Mouse (Mus musculus) hindlimb bud, embryonic 11.5 days (tissue): ENCODE data around the gene Chst11.

Experiments used
- DNase-seq: peaks from one replicate; pipeline ENCODE4 v3.0.0-alpha.2; 2012; ENCODE audit warnings: low read depth, low spot score; ENCODE audit errors: extremely low spot score

The Chst11 gene

DNA sequence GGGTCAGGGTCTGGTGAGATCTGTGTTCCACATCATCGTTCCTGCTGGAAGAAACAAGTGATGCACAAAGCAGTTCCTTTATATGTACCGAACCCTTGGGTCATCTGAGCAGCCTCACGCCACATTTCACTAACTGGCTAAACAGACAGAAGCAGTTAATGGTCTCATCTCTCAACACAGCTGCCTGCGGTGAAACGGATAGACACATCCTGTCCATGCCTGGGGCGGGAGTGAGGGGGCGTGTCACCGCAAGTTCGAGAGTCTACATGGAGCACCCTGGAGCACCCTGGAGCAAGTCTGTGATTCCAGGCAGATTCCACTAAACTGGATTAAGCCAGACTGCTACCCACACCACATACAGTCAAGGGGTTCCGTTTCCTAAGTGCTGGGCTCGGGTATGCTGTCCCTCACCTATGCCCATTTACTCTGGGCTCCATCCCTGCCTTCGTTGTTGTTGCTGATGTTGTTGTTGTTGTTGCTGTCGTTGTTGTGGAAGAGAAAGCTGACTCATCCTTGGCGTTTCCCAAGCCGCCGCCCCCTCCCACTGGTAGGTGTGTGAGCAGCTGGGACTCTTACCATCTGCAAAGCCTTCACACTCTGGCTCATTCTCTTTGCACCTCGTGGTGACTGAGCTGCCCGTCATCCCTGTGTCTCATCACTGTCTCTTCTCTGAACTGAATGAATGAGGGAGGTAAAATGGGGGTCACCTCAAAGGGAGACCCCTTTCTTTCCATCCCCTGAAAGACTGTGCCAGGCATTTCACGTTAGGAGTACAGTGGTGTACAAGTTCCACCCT lies 86.7 kb downstream of the Chst11 start:
- no peak for DNase-seq

DNA sequence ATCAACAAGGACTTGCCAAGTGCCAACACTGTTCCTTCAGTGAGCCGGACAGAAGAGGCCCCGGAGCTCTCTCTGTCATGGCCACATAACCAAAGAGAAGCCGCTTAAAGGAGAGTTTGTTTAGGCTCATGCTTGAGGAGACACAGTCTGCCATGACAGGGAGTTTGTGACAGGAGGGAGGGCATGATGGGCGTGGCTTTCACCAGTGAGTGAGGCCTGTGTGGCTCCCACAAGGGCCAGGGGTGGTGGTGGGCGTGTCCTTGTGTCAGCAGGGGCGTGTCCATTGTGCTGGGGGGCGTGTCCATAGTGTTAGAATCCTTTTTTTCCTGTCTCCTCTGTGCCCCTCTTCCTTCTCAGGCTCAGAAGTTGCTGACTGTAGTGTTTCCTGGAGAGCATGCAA lies 87.8 kb downstream of the Chst11 start:
- DNase-seq = no peak

DNA sequence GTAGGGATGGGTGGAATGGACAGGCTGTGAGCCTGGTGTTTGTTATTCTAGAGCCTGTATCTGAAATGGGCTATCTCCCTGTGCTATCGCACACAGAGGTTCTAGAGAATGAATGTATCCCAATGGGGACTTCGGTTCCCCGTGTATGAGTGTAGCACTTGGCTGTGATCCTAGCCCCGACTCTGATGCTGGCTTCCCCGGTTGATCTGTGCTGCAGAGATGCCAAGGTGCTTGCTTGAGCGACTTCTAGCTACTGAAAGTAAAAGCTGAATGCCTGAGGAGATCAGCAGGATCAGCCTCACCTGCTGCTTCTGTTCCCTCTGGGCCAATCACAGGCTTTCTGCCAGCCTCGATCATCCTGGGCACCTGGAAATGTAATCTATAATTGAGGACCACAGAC lies 91.5 kb downstream of the Chst11 start:
- DNase-seq = no peak

GRCm38 (mm10) chr10:83078723-83079122 lies 93.4 kb downstream of the Chst11 start:
- DNase-seq = no peak

GRCm38 (mm10) chr10:83079755-83080154 lies 94.5 kb downstream of the Chst11 start:
- no peak for DNase-seq

GRCm38 (mm10) chr10:83080275-83080741 lies 95.0 kb downstream of the Chst11 start:
- DNase-seq = no peak

GRCm38 (mm10) chr10:83080930-83081329 lies 95.6 kb downstream of the Chst11 start:
- DNase-seq = no peak

DNA sequence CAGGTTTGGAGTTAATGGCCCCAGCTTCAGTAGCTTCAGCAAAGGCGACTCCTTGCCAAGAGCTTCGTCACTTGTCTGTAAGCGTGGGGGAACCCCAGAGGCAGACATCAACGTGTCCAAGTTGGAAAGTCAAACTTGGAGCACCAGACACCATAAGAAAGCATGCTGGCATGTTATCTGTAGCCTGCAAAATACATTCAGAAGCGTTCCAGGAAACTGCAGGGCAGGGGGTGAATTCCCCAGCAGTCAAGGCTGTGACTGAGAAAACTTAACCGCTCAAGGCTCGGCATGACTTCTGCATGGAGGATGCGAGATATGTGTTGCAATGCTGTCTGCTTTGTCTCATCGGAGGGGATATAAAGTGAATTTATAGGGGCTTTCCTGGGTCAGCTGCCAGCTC lies 98.6 kb downstream of the Chst11 start:
- DNase-seq = no peak

- no peak for DNase-seq
These were observed 103.0 kb downstream of the Chst11 start for GRCm38 (mm10) chr10:83088318-83088717.

DNA sequence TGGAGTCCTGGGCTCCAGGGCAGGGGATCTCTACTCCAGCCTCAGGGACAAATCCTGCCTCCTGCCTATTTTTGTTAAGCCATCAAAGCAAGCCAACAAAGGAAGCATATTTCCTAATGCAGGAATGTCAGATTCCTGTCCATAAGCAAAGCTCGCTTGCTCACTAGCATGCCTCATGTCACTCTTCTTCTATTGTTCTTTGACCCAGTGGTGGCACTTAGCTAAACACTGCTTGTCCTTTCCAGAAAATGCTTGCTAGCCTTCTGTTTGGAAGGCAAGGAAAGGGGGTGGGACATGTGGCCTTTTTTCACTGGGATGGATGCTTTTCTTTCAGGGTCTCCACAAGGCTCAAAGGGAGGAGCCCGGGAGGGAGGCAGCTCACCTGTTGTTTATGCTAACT lies 103.5 kb downstream of the Chst11 start:
- DNase-seq = no peak

DNA sequence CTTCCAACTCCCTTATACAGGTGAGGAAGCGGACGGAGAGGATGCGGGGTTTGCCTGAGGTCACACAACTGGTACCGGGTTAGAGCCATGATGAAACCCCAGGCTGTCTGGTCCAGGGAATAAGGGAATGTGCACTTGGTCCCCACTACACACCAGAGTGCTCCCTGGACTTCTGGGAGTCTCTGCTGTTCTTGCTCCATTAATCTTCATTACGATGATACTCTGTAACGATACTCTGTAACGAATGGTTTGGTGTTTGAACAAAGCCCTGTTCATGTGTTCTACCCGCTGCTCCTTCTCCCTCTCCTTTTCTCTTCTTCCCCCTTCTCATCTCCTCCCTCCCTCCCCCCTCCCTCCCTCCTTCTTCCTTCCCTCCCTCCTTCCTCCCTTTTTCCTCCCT lies 104.9 kb downstream of the Chst11 start:
- DNase-seq = no peak

- no peak for DNase-seq
These were observed 108.4 kb downstream of the Chst11 start for GRCm38 (mm10) chr10:83093705-83094104.

DNA sequence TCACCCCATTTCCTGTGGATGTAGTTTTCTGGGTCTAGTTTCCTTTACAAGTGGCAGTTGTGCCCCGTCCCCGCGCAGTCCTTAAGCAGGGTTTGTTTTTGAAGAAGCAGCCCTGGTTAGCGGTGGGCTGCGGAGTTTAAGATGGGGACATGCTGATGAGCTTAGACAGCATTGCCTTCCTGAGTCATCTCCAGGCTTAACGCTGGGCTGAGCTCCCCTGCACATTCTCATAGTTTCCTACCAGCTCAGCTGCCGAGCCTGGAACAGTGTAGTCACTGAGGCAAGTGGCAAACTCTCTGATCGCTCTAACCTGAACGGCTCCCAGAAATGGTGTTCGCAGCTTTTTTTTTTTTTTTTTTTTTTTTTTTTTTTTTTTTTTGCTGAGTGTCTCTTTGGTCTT lies 109.0 kb downstream of the Chst11 start:
- no peak for DNase-seq

DNA sequence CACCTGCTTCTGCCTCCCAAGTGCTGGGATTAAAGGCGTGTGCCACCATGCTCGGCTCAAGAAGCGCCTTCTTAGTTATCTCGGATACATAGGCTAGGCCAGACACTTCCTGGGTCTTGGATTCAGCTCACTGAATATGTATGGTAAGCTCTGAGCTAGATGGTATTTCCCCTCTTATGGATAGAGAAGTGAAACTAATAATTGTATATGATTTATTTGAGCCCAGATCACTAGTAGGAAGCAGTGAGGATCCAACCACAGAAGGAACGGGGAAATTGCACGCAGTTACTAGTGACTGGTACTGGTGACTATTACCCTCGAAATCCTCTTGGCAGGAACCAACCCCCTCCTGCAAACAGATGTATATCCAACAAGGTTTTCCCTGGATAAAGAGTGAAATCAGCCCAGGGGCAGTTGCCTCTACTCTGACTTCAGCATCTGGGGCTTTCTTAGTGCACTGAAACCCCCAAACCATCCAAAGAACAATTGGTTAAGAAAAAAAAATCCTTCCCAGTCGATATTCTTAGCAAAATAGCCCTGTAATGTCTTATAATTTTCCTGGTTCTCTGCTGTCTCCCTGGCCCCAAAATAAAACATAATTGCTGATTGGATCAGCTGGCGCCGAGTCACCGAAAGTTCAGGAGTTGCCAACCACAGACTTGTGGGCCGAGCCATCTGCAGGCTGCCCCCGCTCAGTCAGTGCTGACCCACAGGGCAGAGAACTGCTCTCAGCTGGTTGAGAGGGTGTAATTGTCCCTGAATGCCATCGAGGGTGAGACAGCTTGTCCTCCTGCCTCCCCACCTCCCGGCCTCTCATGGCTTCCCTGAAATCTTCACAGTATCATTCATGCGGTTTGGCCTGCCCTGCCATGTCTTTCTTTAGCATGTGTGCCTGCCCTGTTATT lies 109.8 kb downstream of the Chst11 start:
- DNase-seq = no peak

DNA sequence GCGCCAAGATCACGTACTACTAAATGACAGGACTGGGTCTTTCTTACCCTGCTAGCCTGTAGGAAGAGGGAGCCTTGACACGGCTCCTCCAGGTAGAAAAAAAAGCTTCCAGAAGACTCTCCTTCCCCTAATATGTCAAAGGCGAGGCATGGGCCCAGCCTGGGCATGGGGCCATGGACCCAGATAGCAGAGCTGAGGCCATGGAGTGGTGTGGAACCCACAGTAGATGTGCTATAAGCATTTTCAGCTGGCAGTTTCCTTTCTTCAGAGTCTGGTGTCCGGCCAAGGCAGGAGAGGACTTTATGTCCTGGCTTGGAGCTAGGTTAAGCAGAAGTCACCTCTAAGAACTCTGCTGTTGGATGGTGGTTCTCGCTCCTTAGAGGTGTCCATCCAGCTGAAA lies 111.0 kb downstream of the Chst11 start:
- DNase-seq = no peak

- no peak for DNase-seq
These were observed 113.6 kb downstream of the Chst11 start for GRCm38 (mm10) chr10:83098940-83099339.

GRCm38 (mm10) chr10:83099669-83100068 lies 114.4 kb downstream of the Chst11 start:
- DNase-seq = no peak

GRCm38 (mm10) chr10:83100890-83101289 lies 115.6 kb downstream of the Chst11 start:
- no peak for DNase-seq

GRCm38 (mm10) chr10:83101421-83102207 lies 116.3 kb downstream of the Chst11 start:
- no peak for DNase-seq

GRCm38 (mm10) chr10:83102745-83103144 lies 117.4 kb downstream of the Chst11 start:
- no peak for DNase-seq

- DNase-seq = no peak
These were observed 118.9 kb downstream of the Chst11 start for GRCm38 (mm10) chr10:83104221-83104620.
